Mouse (Mus musculus): ENCODE measurements around the gene Bckdhb. TPM values are rescaled to one million over a fixed set of nuclear protein-coding genes. Genes with fewer than 3 reads are reported as not detected.
"Not testable (repeated sequence)": the region's sequence is repeated elsewhere in the genome, so short reads cannot be mapped to it uniquely, and the experiment has no call there.

Gene Bckdhb
- polyA plus RNA-seq, 1 experiment = 0.19 TPM

DNA sequence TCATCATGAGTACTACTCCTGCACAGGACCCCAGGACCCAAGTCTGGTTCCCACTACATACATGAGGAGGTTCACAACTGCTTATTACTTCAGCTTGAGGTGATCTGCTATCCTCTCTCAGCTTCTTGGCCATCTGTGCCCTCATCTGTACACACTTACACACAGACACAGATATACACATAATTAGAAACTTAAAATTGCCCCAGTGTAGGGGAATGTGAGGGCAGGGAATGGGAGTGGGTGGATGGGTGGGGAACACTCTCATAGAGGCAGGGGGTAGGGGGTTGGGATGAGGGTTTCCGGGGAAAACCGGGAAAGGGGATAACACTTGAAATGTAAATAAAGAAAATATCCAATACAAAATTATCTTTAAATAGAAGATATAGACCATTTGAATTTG is 15.1 kb upstream of the Bckdhb start:
- Histone ChIP-seq H3K27me3 (ENCODE audit: control insufficient read depth) (no peaks in the 10 kb centered on the region), H3K9me3 (ENCODE audit: control insufficient read depth, low read length) (no peaks in the 10 kb centered on the region), H3K4me1 (ENCODE audit: control insufficient read depth) (no peaks in the 10 kb centered on the region), H3K4me3 (replicated peaks) (no peak overlapping the region), H3K36me3 (ENCODE audit: control insufficient read depth) (no peaks in the 10 kb centered on the region)
- no peak for TF ChIP-seq TAL1 (IDR thresholded peaks at IDR 0.05; ENCODE audit: low read length)
- TF ChIP-seq GATA1 (IDR thresholded peaks at IDR 0.05; ENCODE audit: low read length) = no peak

- H3K4me3 ChIP-seq (replicated peaks) = no peak overlapping the region
- TF ChIP-seq TAL1 (IDR thresholded peaks at IDR 0.05; ENCODE audit: low read length) = no peak
- TF ChIP-seq GATA1 (IDR thresholded peaks at IDR 0.05; ENCODE audit: low read length) = no peak
Observed at GRCm38 (mm10) chr9:83910926-83911325, 14.0 kb upstream of the Bckdhb start.

GRCm38 (mm10) chr9:83922076-83922475 is 2.9 kb upstream of the Bckdhb start:
- H3K36me3 ChIP-seq (ENCODE audit: control insufficient read depth) = no peaks in the 10 kb centered on the region
- no peaks in the 10 kb centered on the region for H3K9me3 ChIP-seq (ENCODE audit: control insufficient read depth, low read length)
- TF ChIP-seq GATA1 (IDR thresholded peaks at IDR 0.05; ENCODE audit: low read length) = no peak
- TF ChIP-seq TAL1 (IDR thresholded peaks at IDR 0.05; ENCODE audit: low read length) = no peak
- no peak overlapping the region for H3K4me3 ChIP-seq (replicated peaks)
- H3K4me1 ChIP-seq (ENCODE audit: control insufficient read depth) = peaks cover 11% of the 10 kb centered on the region
- no peaks in the 10 kb centered on the region for H3K27me3 ChIP-seq (ENCODE audit: control insufficient read depth)

More at GRCm38 (mm10) chr9:83910926-83911325, 14.0 kb upstream of the Bckdhb start:
- H3K27me3 ChIP-seq (ENCODE audit: control insufficient read depth) = no peaks in the 10 kb centered on the region
- no peaks in the 10 kb centered on the region for H3K36me3 ChIP-seq (ENCODE audit: control insufficient read depth)
- H3K4me1 ChIP-seq (ENCODE audit: control insufficient read depth) = no peaks in the 10 kb centered on the region
- H3K9me3 ChIP-seq (ENCODE audit: control insufficient read depth, low read length) = no peaks in the 10 kb centered on the region

DNA sequence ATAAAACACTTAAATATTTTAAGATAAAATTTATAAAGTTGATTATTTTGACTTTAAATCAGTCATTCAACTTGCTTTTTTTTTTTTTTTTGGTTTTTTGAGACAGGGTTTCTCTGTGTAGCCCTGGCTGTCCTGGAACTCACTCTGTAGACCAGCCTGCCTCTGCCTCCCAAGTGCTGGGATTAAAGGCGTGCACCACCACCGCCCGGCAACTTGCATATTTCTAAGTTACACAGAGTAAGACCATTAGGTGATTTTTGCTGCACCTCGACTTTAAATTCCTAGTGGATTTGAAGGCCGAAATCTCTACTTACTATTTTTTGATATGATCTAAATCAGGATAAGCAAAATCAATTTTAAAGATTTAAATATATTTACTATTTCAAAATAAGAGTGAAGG is 589 bp upstream of the Bckdhb start:
- no peaks in the 10 kb centered on the region for H3K27me3 ChIP-seq (ENCODE audit: control insufficient read depth)
- H3K4me1 ChIP-seq (ENCODE audit: control insufficient read depth) = peaks cover 11% of the 10 kb centered on the region
- no peaks in the 10 kb centered on the region for H3K9me3 ChIP-seq (ENCODE audit: control insufficient read depth, low read length)
- no peak for TF ChIP-seq GATA1 (IDR thresholded peaks at IDR 0.05; ENCODE audit: low read length)
- no peak for TF ChIP-seq TAL1 (IDR thresholded peaks at IDR 0.05; ENCODE audit: low read length)
- H3K4me3 ChIP-seq (replicated peaks) = peak overlapping the region; percentile 68
- no peaks in the 10 kb centered on the region for H3K36me3 ChIP-seq (ENCODE audit: control insufficient read depth)

DNA sequence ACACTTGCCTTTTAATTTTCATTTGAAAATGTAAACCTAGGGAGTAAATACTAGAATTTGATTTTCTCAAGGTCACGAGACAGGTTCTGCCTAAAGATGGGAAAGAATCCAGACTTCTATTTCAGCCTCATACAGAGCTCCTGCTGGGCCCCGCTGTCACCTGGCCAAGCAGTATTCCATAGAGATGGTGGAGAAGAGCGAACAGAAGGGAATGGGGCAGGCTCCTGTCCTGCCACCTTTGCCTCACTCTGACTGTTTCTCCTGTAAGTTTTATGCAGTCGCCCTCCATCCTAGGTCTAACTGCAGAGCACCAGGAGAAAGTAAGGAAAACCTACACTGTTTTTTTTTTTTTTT is 720 bp downstream of the Bckdhb start:
- no peaks in the 10 kb centered on the region for H3K36me3 ChIP-seq (ENCODE audit: control insufficient read depth)
- peaks cover 11% of the 10 kb centered on the region for H3K4me1 ChIP-seq (ENCODE audit: control insufficient read depth)
- TF ChIP-seq GATA1 (IDR thresholded peaks at IDR 0.05; ENCODE audit: low read length) (no peak), TAL1 (IDR thresholded peaks at IDR 0.05; ENCODE audit: low read length) (no peak)
- H3K9me3 ChIP-seq (ENCODE audit: control insufficient read depth, low read length) = no peaks in the 10 kb centered on the region
- peak overlapping the region; percentile 68 for H3K4me3 ChIP-seq (replicated peaks)
- H3K27me3 ChIP-seq (ENCODE audit: control insufficient read depth) = no peaks in the 10 kb centered on the region

GRCm38 (mm10) chr9:83926302-83926701 is 1.4 kb downstream of the Bckdhb start:
- no peak for TF ChIP-seq TAL1 (IDR thresholded peaks at IDR 0.05; ENCODE audit: low read length)
- no peak for TF ChIP-seq GATA1 (IDR thresholded peaks at IDR 0.05; ENCODE audit: low read length)
- Histone ChIP-seq H3K4me3 (replicated peaks) (no peak overlapping the region), H3K27me3 (ENCODE audit: control insufficient read depth) (no peaks in the 10 kb centered on the region), H3K9me3 (ENCODE audit: control insufficient read depth, low read length) (no peaks in the 10 kb centered on the region), H3K36me3 (ENCODE audit: control insufficient read depth) (no peaks in the 10 kb centered on the region), H3K4me1 (ENCODE audit: control insufficient read depth) (peaks cover 11% of the 10 kb centered on the region)

- not testable (repeated sequence) for H3K4me1 ChIP-seq (ENCODE audit: control insufficient read depth); H3K27me3 ChIP-seq (ENCODE audit: control insufficient read depth); H3K36me3 ChIP-seq (ENCODE audit: control insufficient read depth); H3K9me3 ChIP-seq (ENCODE audit: control insufficient read depth, low read length); H3K4me3 ChIP-seq (replicated peaks)
Observed at GRCm38 (mm10) chr9:83939501-83939900, 14.6 kb downstream of the Bckdhb start.

DNA sequence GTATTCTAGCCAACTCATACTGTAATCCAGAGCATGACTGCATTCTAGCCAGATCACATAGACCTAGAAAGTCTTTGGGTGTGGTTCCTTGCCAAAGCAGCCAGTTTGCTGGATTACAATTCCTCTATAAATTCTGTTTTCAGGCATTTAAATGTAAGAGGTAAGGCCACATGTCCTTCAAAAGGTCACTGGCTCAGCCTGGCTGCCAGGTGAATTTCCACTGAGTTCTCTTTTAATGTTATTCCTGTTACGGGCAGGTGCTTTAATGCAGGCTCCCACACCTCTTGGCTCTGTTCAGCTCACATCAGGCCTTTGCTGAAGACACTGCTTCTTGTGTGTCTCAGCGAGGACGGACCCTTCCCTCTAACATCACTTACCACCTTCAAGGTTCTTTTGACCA is 15.1 kb downstream of the Bckdhb start:
- H3K36me3 ChIP-seq (ENCODE audit: control insufficient read depth) = no peaks in the 10 kb centered on the region
- H3K9me3 ChIP-seq (ENCODE audit: control insufficient read depth, low read length) = no peaks in the 10 kb centered on the region
- H3K4me1 ChIP-seq (ENCODE audit: control insufficient read depth) = no peaks in the 10 kb centered on the region
- TF ChIP-seq GATA1 (IDR thresholded peaks at IDR 0.05; ENCODE audit: low read length) (no peak), TAL1 (IDR thresholded peaks at IDR 0.05; ENCODE audit: low read length) (no peak)
- H3K4me3 ChIP-seq (replicated peaks) = no peak overlapping the region
- H3K27me3 ChIP-seq (ENCODE audit: control insufficient read depth) = no peaks in the 10 kb centered on the region

GRCm38 (mm10) chr9:83940537-83941363 is 15.8 kb downstream of the Bckdhb start:
- Histone ChIP-seq H3K27me3 (ENCODE audit: control insufficient read depth) (no peaks in the 10 kb centered on the region), H3K36me3 (ENCODE audit: control insufficient read depth) (no peaks in the 10 kb centered on the region), H3K9me3 (ENCODE audit: control insufficient read depth, low read length) (no peaks in the 10 kb centered on the region), H3K4me3 (replicated peaks) (no peak overlapping the region), H3K4me1 (ENCODE audit: control insufficient read depth) (no peaks in the 10 kb centered on the region)
- TF ChIP-seq TAL1 (IDR thresholded peaks at IDR 0.05; ENCODE audit: low read length) = no peak
- no peak for TF ChIP-seq GATA1 (IDR thresholded peaks at IDR 0.05; ENCODE audit: low read length)

DNA sequence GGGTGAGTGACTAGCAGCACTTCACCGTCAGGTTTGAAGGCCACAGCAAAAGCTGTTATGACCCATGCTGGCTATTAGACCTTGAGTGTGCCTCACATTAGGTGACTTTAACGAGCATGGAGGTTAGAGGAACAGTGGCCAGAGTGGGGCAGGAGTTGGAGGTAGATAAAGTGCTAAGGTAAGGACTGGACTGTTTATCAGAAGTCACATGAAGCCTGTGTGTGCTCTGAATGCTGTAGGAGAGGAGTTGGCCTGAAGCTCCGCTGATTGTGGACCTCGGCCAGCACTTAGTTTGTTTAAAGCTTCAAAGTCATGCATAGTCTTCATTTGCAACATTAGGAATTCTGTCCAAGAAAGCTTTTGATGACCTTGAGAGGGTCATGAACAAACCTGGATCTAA is 26.4 kb downstream of the Bckdhb start:
- H3K4me3 ChIP-seq (replicated peaks) = no peak overlapping the region
- H3K27me3 ChIP-seq (ENCODE audit: control insufficient read depth) = no peaks in the 10 kb centered on the region
- peaks cover 2% of the 10 kb centered on the region; the same call in 1 of the 2 replicates for H3K4me1 ChIP-seq (ENCODE audit: control insufficient read depth)
- no peaks in the 10 kb centered on the region for H3K9me3 ChIP-seq (ENCODE audit: control insufficient read depth, low read length)
- H3K36me3 ChIP-seq (ENCODE audit: control insufficient read depth) = peaks cover 3% of the 10 kb centered on the region; the same call in 1 of the 2 replicates
- TF ChIP-seq GATA1 (IDR thresholded peaks at IDR 0.05; ENCODE audit: low read length) = no peak
- no peak for TF ChIP-seq TAL1 (IDR thresholded peaks at IDR 0.05; ENCODE audit: low read length)

Data from erythroblast, embryonic 14.5 days (primary cell).